Mouse (Mus musculus): Measurements from ENCODE around the gene Olfr1392.

DNA sequence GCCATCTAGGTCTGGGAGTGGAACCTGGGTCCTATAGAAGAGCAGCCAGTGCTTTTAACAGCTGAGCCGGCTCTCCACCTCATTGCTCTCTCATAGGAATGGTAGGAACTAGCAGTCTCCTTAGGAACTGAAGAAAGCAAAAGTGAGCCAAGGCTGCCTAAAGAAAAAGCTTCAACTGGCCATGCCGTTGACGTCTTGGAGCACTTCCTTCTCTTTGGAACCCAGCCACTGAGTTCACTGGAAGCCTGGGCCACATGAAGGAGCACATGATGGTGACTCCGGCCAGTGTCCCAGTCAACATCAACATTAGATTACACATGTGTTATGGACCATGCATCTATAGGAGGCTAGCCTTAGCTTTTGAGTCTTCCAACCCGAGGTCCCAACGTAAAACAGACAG is 32.0 kb upstream of the Olfr1392 start:
- TF ChIP-seq HCFC1 (IDR thresholded peaks at IDR 0.05; ENCODE audit: borderline replicate concordance, insufficient read depth, low read length): no peak
- TF ChIP-seq CHD2 (IDR thresholded peaks at IDR 0.05; ENCODE audit: low read depth, low read length): no peak
- no peak for TF ChIP-seq MAFK (IDR thresholded peaks at IDR 0.05; ENCODE audit: insufficient read depth, low read depth, low read length)
- no peak for TF ChIP-seq ZC3H11A (IDR thresholded peaks at IDR 0.05; ENCODE audit: borderline replicate concordance, low read depth, low read length)
